Mouse (Mus musculus): ENCODE measurements around the gene 4930519G04Rik. TPM values are rescaled to one million over a fixed set of nuclear protein-coding genes. Genes with fewer than 3 reads are reported as not detected.
A peak's percentile ranks its signal among the peaks of the same experiment; 100 is the strongest.

4930519G04Rik gene
- polyA plus RNA-seq, 1 experiment, result 68.8 TPM

DNA sequence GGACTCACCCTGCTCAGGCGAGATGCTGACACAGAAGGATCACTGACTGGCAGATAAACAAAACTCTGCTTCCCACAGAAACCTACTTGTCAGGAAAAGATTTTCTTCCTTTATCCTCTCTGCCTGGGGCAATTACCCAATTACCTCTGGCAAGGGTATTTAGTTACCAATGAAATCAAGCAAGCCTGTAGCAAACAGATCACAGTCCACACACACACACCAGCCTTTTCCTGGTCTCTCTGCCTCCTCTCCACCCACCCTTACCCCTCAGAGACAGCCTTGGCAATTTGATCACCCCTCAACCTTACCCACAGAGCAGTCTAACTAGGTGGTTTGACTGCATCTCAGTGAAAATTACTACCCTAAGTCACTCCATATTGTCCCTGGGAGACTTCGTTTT, 35.5 kb downstream of the 4930519G04Rik start:
- Histone ChIP-seq H3K27ac (ENCODE audit: control insufficient read depth, insufficient read depth, low read depth, low read length) (no peak overlapping the region), H3K27me3 (ENCODE audit: control insufficient read depth, insufficient read depth, low read length) (no peaks in the 10 kb centered on the region)
- TF ChIP-seq POLR2A (IDR thresholded peaks at IDR 0.05; ENCODE audit: control insufficient read depth, low read depth, low read length) (no peak), CTCF (IDR thresholded peaks at IDR 0.05; ENCODE audit: control insufficient read depth, insufficient read depth, insufficient replicate concordance, low read depth, low read length) (no peak)

GRCm38 (mm10) chr5:114895542-114895941, 42.1 kb downstream of the 4930519G04Rik start:
- Histone ChIP-seq H3K4me3 (ENCODE audit: control insufficient read depth, low read depth, low read length) (no peak overlapping the region), H3K36me3 (ENCODE audit: control insufficient read depth, insufficient read depth, low read length) (no peaks in the 10 kb centered on the region), H3K4me1 (ENCODE audit: control insufficient read depth, insufficient read depth, low read length) (peaks cover 4% of the 10 kb centered on the region; the same call in 1 of the 2 replicates), H3K27ac (ENCODE audit: control insufficient read depth, insufficient read depth, low read depth, low read length) (no peak overlapping the region), H3K27me3 (ENCODE audit: control insufficient read depth, insufficient read depth, low read length) (no peaks in the 10 kb centered on the region)
- TF ChIP-seq POLR2A (IDR thresholded peaks at IDR 0.05; ENCODE audit: control insufficient read depth, low read depth, low read length) (no peak), CTCF (IDR thresholded peaks at IDR 0.05; ENCODE audit: control insufficient read depth, insufficient read depth, insufficient replicate concordance, low read depth, low read length) (no peak)

More for the DNA sequence above, 35.5 kb downstream of the 4930519G04Rik start:
- Histone ChIP-seq H3K4me3 (ENCODE audit: control insufficient read depth, low read depth, low read length) (no peak overlapping the region), H3K4me1 (ENCODE audit: control insufficient read depth, insufficient read depth, low read length) (no peaks in the 10 kb centered on the region), H3K36me3 (ENCODE audit: control insufficient read depth, insufficient read depth, low read length) (no peaks in the 10 kb centered on the region)

DNA sequence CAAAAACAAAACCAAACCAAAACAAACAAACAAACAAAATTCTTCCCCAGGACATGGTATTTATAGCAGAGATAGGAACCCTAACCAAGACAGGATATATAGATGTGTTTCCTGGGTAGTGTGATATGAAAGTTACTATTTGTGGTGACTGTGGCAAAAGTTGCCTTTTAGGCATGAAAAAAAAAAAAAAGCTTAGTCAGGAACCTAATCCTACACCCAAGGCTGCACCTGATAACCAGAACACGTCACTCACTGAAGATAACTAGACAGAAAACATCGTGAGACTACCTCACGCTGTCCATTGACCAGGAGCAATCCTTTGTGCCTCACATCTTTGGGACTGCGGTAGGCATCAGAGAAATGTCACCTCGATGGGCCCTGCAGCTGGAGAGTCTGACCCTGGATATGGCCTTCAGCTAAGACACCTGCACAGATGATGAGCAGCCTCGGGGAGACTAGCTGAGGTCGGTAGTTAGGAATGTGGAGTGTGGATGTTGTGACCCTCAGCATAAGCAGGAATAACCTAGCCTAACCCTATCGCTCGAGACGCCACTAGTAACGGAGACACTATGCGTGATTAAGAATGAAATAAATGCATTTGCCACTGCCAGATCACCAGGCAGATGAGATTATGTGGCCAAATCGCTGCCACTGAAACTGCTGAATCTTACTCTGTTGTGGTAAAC, 43.4 kb downstream of the 4930519G04Rik start, which contains the start of gene Oasl2:
TSS of gene Oasl2 (plus strand) at position 249 of the 686 bp plus-strand sequence.
- Histone ChIP-seq H3K27me3 (ENCODE audit: control insufficient read depth, insufficient read depth, low read length) (no peaks in the 10 kb centered on the region), H3K4me1 (ENCODE audit: control insufficient read depth, insufficient read depth, low read length) (peaks cover 4% of the 10 kb centered on the region; the same call in 1 of the 2 replicates), H3K4me3 (ENCODE audit: control insufficient read depth, low read depth, low read length) (peak within 1 kb of the TSS; percentile 30), H3K36me3 (ENCODE audit: control insufficient read depth, insufficient read depth, low read length) (no peaks in the 10 kb centered on the region), H3K27ac (ENCODE audit: control insufficient read depth, insufficient read depth, low read depth, low read length) (peak within 1 kb of the TSS; percentile 65)
- no peak for TF ChIP-seq POLR2A (IDR thresholded peaks at IDR 0.05; ENCODE audit: control insufficient read depth, low read depth, low read length)
- TF ChIP-seq CTCF (IDR thresholded peaks at IDR 0.05; ENCODE audit: control insufficient read depth, insufficient read depth, insufficient replicate concordance, low read depth, low read length), result no peak

GRCm38 (mm10) chr5:114897374-114897793, 43.9 kb downstream of the 4930519G04Rik start:
- H3K4me3 ChIP-seq (ENCODE audit: control insufficient read depth, low read depth, low read length), result peak overlapping the region; percentile 30
- peak overlapping the region; percentile 65 for H3K27ac ChIP-seq (ENCODE audit: control insufficient read depth, insufficient read depth, low read depth, low read length)
- peaks cover 4% of the 10 kb centered on the region; the same call in 1 of the 2 replicates for H3K4me1 ChIP-seq (ENCODE audit: control insufficient read depth, insufficient read depth, low read length)
- no peaks in the 10 kb centered on the region for H3K27me3 ChIP-seq (ENCODE audit: control insufficient read depth, insufficient read depth, low read length)
- no peaks in the 10 kb centered on the region for H3K36me3 ChIP-seq (ENCODE audit: control insufficient read depth, insufficient read depth, low read length)
- TF ChIP-seq POLR2A (IDR thresholded peaks at IDR 0.05; ENCODE audit: control insufficient read depth, low read depth, low read length), result no peak
- no peak for TF ChIP-seq CTCF (IDR thresholded peaks at IDR 0.05; ENCODE audit: control insufficient read depth, insufficient read depth, insufficient replicate concordance, low read depth, low read length)

GRCm38 (mm10) chr5:114898857-114899256, 45.4 kb downstream of the 4930519G04Rik start:
- no peak for TF ChIP-seq POLR2A (IDR thresholded peaks at IDR 0.05; ENCODE audit: control insufficient read depth, low read depth, low read length)
- TF ChIP-seq CTCF (IDR thresholded peaks at IDR 0.05; ENCODE audit: control insufficient read depth, insufficient read depth, insufficient replicate concordance, low read depth, low read length), result no peak
- H3K36me3 ChIP-seq (ENCODE audit: control insufficient read depth, insufficient read depth, low read length), result no peaks in the 10 kb centered on the region
- H3K27ac ChIP-seq (ENCODE audit: control insufficient read depth, insufficient read depth, low read depth, low read length), result no peak overlapping the region
- no peaks in the 10 kb centered on the region for H3K27me3 ChIP-seq (ENCODE audit: control insufficient read depth, insufficient read depth, low read length)
- peaks cover 4% of the 10 kb centered on the region; the same call in 1 of the 2 replicates for H3K4me1 ChIP-seq (ENCODE audit: control insufficient read depth, insufficient read depth, low read length)
- H3K4me3 ChIP-seq (ENCODE audit: control insufficient read depth, low read depth, low read length), result no peak overlapping the region

DNA sequence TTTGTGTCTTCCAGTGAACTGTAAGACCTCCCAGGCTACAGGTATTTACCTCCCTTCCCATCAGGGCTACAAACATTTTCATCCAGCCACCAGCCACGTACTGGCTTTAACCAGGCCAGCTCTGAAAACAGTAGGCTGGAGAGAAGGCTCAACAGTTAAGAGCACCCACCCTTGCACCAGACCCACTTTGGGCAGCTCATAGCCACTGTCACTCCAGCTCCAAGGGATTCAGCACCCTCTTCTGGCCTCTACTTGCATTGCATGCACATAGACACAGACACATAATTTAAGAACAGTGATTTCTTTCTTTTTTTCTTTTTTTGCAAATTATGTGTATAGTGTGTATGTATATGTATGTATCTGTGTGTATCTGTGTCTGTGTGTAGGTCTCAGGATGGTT, 48.9 kb downstream of the 4930519G04Rik start:
- H3K4me3 ChIP-seq (ENCODE audit: control insufficient read depth, low read depth, low read length), result no peak overlapping the region
- H3K27ac ChIP-seq (ENCODE audit: control insufficient read depth, insufficient read depth, low read depth, low read length), result no peak overlapping the region
- TF ChIP-seq CTCF (IDR thresholded peaks at IDR 0.05; ENCODE audit: control insufficient read depth, insufficient read depth, insufficient replicate concordance, low read depth, low read length), result peak; percentile 54; the same call in 1 of the 2 replicates
- TF ChIP-seq POLR2A (IDR thresholded peaks at IDR 0.05; ENCODE audit: control insufficient read depth, low read depth, low read length), result no peak
- no peaks in the 10 kb centered on the region for H3K27me3 ChIP-seq (ENCODE audit: control insufficient read depth, insufficient read depth, low read length)
- peaks cover 2% of the 10 kb centered on the region; the same call in 1 of the 2 replicates for H3K4me1 ChIP-seq (ENCODE audit: control insufficient read depth, insufficient read depth, low read length)
- no peaks in the 10 kb centered on the region for H3K36me3 ChIP-seq (ENCODE audit: control insufficient read depth, insufficient read depth, low read length)

DNA sequence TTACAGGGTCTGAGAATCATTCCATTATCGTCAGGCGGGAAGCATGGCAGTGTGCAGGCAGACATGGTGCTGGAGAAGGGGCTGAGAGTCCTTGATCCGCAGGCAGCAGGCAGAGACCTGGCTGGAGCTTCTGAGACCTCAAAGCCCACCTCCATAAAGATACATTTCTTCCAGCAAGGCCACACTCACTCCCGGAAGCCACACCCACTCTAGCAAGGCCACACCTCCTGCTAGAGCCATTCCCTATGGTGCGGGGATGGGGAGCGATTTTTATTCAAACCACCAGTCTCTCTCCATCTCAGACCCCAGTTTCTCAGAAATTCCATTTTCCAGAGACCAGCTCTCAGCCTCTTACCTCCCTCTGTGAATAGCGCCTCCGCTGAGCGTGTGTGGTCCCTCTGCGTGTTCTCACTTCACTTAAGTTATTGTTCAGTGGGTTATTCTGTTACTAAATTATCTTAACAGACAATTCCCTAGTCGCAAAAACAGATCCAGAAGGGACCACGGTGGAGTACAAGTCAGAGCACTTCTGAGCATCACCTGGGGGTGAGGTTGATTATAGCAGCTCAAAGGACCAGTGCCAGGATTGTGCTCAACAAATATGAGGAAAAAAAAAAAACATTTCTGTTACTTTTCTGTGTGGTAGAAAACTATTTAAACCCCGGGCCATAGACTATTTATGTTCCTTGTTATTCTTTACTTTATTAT, 55.3 kb downstream of the 4930519G04Rik start:
- Histone ChIP-seq H3K27ac (ENCODE audit: control insufficient read depth, insufficient read depth, low read depth, low read length) (no peak overlapping the region), H3K4me3 (ENCODE audit: control insufficient read depth, low read depth, low read length) (no peak overlapping the region; the same call in 1 of the 2 replicates), H3K4me1 (ENCODE audit: control insufficient read depth, insufficient read depth, low read length) (peaks cover 4% of the 10 kb centered on the region), H3K27me3 (ENCODE audit: control insufficient read depth, insufficient read depth, low read length) (no peaks in the 10 kb centered on the region), H3K36me3 (ENCODE audit: control insufficient read depth, insufficient read depth, low read length) (no peaks in the 10 kb centered on the region)
- TF ChIP-seq POLR2A (IDR thresholded peaks at IDR 0.05; ENCODE audit: control insufficient read depth, low read depth, low read length), result no peak
- TF ChIP-seq CTCF (IDR thresholded peaks at IDR 0.05; ENCODE audit: control insufficient read depth, insufficient read depth, insufficient replicate concordance, low read depth, low read length), result no peak
